Mouse (Mus musculus): ENCODE results near the gene Stmnd1.
"Not testable (repeated sequence)": the region's sequence is repeated elsewhere in the genome, so short reads cannot be mapped to it uniquely, and the experiment has no call there.

The Stmnd1 gene

DNA sequence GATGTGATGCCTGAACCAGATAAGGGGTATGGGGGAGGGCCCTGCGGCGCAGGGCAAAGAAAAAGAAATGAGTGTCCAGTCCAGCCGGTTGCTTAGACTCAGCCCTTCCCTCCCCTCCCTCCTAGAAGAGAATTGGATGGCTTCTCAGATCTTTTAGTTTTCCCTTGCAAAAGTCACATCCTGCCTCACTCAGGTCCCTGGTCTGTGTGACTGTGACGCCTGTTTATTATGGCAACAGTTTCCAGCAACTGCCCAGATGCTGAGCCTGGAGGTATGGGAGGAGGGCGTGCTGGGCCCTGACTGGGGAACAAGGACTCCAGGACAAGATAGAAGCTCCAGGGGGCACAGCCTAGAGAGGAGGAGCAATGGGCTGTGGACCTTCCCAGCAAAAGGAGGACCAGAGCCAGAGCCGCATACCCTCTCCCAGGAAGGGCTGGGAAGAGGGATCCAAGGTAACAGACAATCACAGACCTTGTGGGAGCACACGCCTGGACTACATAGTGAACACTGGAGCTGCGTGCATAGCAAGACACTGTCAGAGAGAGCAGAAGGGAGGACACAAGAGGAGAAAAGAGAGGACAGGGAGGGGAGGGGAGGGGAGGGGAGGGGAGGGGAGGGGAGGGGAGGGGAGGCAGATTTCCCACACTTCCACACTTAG is at the start of gene Stmnd1:
Gene Stmnd1, plus strand, starts transcription at position 269 of the 658 bp plus-strand sequence.
- DNase-seq, result no peak

GRCm38 (mm10) chr13:46226956-46227355 is 46.6 kb upstream of the Stmnd1 start:
- no peak for DNase-seq

DNA sequence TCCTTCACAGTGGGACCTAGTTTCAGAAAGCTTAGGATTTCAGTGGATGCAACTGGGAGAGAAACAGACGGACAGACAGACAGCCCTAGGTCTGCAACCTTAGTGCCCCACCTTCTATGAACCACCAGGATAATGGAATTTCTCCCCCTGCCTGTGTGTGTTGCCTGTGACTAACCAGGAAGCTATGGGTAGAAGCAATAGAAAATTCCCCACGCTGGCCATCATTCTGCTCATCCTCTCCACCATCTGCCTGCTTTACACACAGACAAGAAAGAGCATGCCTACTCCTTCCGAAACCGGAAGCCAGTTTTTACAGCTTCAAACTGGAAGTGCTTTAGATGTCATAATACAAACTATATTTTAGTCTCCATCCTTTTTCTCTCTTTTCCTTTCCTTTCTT is 46.0 kb upstream of the Stmnd1 start:
- DNase-seq, result no peak

DNA sequence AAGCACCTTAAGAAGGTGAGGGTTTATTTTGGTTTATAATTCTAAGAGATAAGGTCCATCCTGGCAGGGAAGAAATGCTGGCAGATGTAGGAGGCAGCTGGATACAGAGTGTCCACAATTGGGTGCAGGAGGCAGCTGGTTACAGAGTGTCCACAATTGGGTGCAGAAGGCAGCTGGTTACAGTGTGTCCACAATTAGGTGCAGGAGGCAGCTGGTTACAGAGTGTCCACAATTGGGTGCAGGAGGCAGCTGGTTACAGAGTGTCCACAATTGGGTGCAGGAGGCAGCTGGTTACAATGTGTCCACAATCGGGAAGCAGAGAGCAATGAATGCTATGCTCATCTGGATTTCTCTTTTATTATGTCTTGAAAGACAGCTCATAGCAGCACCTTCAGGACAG is 44.8 kb upstream of the Stmnd1 start:
- not testable (repeated sequence) for DNase-seq

GRCm38 (mm10) chr13:46231514-46232085 is 41.9 kb upstream of the Stmnd1 start:
- DNase-seq, result no peak

GRCm38 (mm10) chr13:46237723-46238349 is 35.7 kb upstream of the Stmnd1 start:
- no peak for DNase-seq

GRCm38 (mm10) chr13:46238796-46239195 is 34.7 kb upstream of the Stmnd1 start:
- DNase-seq, result no peak

DNA sequence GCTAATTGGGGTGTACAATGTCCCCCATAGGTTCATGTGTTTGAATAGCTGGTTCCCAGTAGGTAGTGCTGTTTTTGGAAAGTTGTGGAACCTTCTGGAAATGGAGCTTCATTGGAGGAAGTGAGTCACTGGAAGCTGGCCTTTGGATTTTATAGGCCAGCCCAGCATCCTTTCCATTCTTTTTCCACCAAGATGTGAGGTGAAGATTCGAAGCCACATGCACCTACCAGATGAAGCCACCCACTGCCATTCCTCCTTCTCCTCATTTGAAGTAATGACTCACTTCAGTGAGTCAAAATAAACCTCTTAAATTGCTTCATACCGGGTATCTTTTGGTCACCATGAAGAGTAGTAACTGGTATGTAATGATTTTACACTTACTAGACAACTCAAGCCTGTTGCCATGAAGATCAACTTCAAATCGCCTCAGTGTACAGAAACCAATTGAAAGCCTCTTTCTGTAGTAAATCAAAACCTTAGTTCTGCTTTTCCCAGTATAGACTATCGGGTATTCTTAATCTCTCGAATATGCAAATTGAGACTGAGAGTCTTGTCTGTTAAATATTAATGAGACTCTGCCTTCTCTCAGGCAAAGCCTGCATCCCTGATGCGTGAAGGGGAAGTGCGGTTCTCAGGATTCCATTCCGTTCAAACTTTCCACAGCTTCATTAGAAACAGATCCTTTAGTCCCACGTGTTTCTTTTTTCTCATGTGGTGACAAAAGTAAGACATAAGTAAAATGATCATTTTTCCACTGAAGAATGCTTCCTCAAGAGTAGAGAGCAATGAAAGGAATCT is 31.9 kb upstream of the Stmnd1 start:
- no peak for DNase-seq

DNA sequence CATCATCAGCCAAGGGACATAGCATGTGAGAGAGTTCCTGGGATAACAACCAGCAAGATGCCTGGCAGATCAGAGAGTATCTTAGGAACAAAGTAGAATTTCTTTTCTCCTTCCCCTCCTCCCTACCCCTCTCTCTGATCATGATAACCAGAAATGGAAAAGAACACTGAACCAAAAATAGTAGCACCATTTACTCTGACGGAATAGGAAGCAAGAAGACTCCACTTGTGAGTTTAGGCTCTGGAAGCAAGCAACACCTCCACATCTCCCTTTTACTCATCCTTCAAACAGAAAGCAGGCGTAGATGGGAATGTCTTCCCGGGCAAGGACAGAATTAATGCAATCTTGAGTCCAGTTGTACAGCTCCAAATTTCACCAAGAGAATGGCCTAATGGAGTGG is 19.8 kb upstream of the Stmnd1 start:
- DNase-seq, result no peak

DNA sequence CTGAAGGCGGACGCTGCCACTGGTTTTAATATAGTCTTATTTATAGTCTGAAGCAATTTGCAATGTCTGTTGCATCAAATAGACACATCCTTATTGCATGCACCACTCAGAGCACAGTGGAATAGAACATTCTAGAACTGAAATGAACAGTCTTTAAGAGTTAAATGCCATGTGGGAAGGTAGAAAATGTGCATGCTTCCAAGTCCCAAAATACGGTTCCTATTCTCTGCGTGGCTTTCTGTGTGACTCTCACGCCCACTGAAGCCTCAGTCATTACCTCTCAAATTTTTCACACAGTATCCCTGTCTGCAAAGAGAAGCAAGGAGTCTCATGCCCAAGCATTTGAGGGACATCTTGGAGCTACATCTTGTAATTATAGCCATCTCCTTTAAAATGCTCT is 19.4 kb upstream of the Stmnd1 start:
- no peak for DNase-seq

GRCm38 (mm10) chr13:46255616-46256015 is 17.9 kb upstream of the Stmnd1 start:
- no peak for DNase-seq

- DNase-seq, result no peak
These were observed 15.7 kb upstream of the Stmnd1 start for GRCm38 (mm10) chr13:46257847-46258246.

- no peak for DNase-seq
These were observed 14.0 kb upstream of the Stmnd1 start for GRCm38 (mm10) chr13:46259526-46259925.

DNA sequence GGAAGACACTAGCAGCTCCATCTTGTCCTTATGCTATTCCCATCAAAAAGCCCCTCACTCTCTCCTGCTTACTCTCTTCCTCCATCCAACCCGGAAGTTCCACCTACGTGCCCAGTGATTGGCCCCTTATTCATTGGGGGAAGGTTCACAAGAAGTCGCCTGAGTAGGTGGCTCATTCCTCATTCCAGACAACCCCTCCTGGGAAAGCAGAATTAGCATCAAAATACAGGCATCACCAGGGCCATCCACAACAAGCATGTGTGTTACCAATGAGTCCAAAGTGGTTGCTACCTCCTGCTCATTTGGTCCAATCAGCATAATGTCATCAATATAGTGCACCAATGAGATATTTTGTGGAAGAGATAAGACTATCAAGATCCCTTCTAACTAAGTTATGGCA is 12.3 kb upstream of the Stmnd1 start:
- no peak for DNase-seq

GRCm38 (mm10) chr13:46267783-46268182 is 5.7 kb upstream of the Stmnd1 start:
- no peak for DNase-seq

- no peak for DNase-seq
These were observed 5.2 kb upstream of the Stmnd1 start for GRCm38 (mm10) chr13:46268341-46268740.

DNA sequence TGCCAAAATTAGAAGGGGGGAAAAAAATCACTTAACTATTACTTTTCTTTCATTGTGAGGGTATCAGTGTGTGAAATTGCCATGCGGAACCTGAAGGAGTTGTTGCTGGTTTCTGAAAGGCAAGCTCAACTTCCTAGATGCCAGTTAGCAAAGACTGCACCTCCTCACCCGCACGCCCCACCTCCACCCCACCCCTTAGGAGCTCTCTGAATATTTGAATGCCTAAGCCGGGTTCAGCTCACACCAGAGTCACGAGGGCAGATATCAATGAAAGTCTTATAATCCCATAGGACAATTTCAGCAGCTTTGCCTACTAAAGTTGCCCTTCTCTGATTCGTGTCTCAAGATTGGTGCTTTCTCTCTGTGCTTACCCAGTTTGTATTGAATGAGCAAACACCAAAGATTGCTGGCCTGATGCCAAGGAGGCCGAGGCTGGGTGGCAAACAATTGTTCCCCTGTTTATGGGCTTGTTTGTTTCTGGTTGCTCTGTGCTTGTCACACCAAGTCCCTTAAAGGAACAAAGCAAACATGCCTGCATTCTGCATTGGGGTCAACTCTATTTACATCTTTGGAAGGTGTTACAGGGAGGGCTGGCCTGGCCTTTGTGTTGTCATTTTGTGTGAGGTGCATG is 4.6 kb upstream of the Stmnd1 start:
- DNase-seq, result no peak

- DNase-seq, result no peak
These were observed 589 bp upstream of the Stmnd1 start for GRCm38 (mm10) chr13:46272811-46273452.

DNA sequence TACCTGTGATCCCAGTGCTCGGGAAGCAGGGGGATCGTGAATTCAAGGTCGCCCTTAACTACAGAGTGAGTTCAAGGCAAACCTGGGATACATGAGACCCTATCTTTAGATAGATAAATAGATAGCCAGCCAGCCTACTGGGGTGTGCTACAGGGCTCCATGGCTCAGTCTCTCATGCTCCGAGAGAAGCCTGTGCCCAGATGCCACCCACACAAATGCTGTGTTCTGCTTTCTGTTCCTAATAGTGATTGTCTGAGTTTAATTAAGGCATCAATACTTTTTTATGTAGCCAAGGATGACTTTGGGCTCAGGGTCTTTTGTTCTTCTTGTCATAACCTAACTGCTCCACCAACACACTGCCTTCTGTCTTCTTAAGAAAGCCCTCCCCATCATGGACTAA is 2.2 kb downstream of the Stmnd1 start:
- DNase-seq, result no peak

- no peak for DNase-seq
These were observed 9.0 kb downstream of the Stmnd1 start for GRCm38 (mm10) chr13:46282543-46282942.

DNA sequence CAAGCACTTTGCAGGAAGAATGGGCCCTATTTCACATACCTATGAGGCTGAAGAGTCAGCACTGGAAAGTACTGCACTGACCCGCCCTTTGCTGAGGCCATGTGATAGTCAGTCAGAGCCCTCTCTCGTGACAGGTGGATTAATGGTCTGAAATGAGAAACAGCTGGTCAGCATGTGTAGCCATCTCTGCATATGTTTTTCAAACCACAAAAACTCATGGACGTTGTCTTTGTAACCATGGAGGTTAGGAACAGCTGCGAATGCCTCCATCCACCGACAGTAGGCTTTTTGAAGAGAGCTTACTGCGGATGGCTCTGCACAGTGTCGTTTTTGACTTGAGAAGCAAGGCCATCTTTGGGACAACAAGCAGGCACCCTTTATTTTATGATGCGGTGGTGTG is 14.3 kb downstream of the Stmnd1 start:
- DNase-seq, result no peak

DNA sequence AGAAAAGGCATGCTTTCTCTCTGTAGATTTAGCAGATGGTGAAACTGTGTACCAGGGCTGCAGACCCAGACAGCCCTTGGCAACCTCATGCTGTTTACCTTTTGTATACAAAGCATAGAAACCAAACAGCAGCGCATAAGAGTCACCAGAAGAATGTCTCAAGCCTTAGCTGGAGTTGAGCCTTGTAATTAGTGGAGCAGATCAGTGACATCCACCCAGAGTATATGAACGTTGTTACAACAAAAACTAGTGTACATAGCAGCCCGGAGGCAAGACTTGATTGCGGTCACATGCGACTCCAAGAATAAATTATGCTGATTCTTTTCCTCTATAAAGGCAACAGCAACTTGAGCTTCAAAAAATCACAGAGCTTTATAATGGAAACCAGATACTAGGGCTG is 14.9 kb downstream of the Stmnd1 start:
- no peak for DNase-seq

DNA sequence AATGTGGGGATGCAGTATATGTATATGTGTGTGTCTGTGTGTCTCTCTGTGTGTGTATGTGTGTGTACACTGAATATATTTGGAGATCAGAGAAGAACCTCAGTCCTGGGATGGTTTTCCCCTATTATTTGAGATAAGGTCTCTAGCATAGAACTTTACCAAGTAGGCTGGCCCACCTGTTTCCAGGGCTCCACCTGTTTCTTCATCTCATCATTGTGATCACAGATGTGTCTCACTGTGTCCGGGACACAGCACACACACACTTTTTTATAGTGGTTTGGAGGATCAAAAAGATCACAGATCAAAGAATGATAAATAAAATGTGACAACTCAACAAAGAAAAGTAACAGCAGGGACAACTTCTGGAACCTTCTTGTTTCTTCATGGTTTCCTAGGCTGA is 17.0 kb downstream of the Stmnd1 start:
- DNase-seq, result no peak
